Mouse (Mus musculus) heart, embryonic 12.5 days (tissue): ENCODE data around the gene Samd4b. TPM values are rescaled to one million over a fixed set of nuclear protein-coding genes. Genes with fewer than 3 reads are reported as not detected.

ENCODE experiments used
- ATAC-seq: fragments of 200-750 bp; cut with Nextera tagmentation; 2 replicates; pipeline ENCODE4 v1.8.0; 2017; ENCODE audit warnings: moderate TSS enrichment, moderate library complexity; ENCODE audit not compliant: insufficient number of reproducible peaks, low FRiP score
- H3K27ac ChIP-seq: fragments of 300-500 bp; sonication (generic); 2 replicates; pipeline ENCODE4 v1.5.1; 2016; ENCODE audit warnings: mild to moderate bottlenecking, moderate library complexity; ENCODE audit not compliant: poor library complexity, severe bottlenecking
- H3K27me3 ChIP-seq: fragments of 300-500 bp; sonication (generic); replicated peaks from 2 replicates; pipeline ENCODE4 v1.6.1; 2016; ENCODE audit warnings: mild to moderate bottlenecking, moderate library complexity
- H3K36me3 ChIP-seq: fragments of 300-500 bp; sonication (generic); 2 replicates; pipeline ENCODE4 v1.6.1; 2016; ENCODE audit warnings: mild to moderate bottlenecking, moderate library complexity
- H3K4me1 ChIP-seq: fragments of 300-500 bp; sonication (generic); replicated peaks from 2 replicates; pipeline ENCODE4 v1.6.1; 2016; ENCODE audit warnings: mild to moderate bottlenecking
- H3K4me2 ChIP-seq: fragments of 300-500 bp; sonication (generic); 2 replicates; pipeline ENCODE4 v1.6.1; 2016; ENCODE audit warnings: mild to moderate bottlenecking, moderate library complexity
- H3K4me3 ChIP-seq: fragments of 300-500 bp; sonication (generic); 2 replicates; pipeline ENCODE4 v1.5.1; 2016; ENCODE audit warnings: mild to moderate bottlenecking
- H3K9ac ChIP-seq: fragments of 300-500 bp; sonication (generic); 2 replicates; pipeline ENCODE4 v1.6.1; 2016; ENCODE audit warnings: mild to moderate bottlenecking, moderate library complexity
- H3K9me3 ChIP-seq: fragments of 300-500 bp; sonication (generic); replicated peaks from 2 replicates; pipeline ENCODE4 v1.6.1; 2016; ENCODE audit warnings: mild to moderate bottlenecking, moderate library complexity
- WGBS: fragments of 180-500 bp; shearing (Covaris S2); methylation state at CpG from one replicate; pipeline ENCODE4 v1.1.7; 2016; 5-methylcytosine and 5-hydroxymethylcytosine counted together
- polyA plus RNA-seq: library from polyadenylated mRNA; unstranded; fragments of >200 nt; fragmentation: Nextera tagmentation; extraction: Ambion mirVana; gene quantifications from 2 replicates; pipeline ENCODE4 v1.2.1, GENCODE M21; 2016

The Samd4b gene
- polyA plus RNA-seq, 1 experiment from 2014 or later: 29.5 TPM

DNA sequence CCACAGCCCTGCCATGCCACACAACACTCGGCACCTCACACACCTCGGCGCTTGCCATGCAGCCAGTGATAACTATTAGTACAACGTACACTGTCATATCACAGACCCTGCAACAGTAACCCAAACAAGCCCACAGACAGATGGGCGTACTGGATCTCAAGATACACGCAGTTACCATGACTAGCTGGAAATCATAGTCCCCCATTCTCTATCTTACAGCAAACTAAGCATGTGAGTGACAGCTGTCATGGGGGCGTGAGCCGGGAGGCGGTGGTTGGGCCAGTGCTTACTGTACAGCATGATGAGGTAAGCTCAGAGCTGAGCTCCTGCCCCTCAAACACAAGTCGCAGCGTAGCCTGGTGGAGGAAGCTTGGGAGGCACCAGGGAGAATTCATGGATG is 22.3 kb downstream of the Samd4b start:
- Histone ChIP-seq H3K27ac (no peak overlapping the region), H3K36me3 (no peaks in the 10 kb centered on the region), H3K4me2 (no peak overlapping the region), H3K27me3 (no peaks in the 10 kb centered on the region), H3K4me1 (peaks cover 97% of the 10 kb centered on the region), H3K9me3 (no peaks in the 10 kb centered on the region), H3K9ac (no peak overlapping the region), H3K4me3 (no peak overlapping the region)
- 85% methylated on average over 11 of the region's 11 CpGs for WGBS
- no peak for ATAC-seq

DNA sequence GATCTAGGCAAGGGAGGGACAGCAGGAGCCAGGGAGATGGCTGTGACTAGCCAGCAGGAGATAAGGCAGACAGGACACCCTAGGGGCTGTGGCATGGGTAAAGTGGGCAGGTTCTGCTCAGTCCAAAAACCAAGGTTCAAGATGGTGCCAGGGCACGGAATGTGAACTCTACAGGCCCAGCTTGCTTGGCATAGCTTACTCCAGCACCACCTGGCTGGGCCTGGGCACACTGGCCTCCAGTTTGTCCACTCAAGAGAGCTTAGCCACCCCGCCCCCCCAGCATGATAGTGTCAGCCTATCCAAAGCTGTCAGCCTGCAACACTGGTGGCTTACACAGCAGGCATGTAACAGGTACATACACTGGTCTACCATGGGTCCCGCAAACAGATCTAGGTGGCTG is 24.7 kb downstream of the Samd4b start:
- ATAC-seq: no peak
- peaks cover 91% of the 10 kb centered on the region for H3K4me1 ChIP-seq
- no peak overlapping the region for H3K4me2 ChIP-seq
- H3K9ac ChIP-seq: no peak overlapping the region
- no peak overlapping the region for H3K4me3 ChIP-seq
- peaks cover 6% of the 10 kb centered on the region for H3K36me3 ChIP-seq
- H3K27ac ChIP-seq: no peak overlapping the region
- no peaks in the 10 kb centered on the region for H3K27me3 ChIP-seq
- 92% methylated on average over 3 of the region's 3 CpGs for WGBS
- no peaks in the 10 kb centered on the region for H3K9me3 ChIP-seq

DNA sequence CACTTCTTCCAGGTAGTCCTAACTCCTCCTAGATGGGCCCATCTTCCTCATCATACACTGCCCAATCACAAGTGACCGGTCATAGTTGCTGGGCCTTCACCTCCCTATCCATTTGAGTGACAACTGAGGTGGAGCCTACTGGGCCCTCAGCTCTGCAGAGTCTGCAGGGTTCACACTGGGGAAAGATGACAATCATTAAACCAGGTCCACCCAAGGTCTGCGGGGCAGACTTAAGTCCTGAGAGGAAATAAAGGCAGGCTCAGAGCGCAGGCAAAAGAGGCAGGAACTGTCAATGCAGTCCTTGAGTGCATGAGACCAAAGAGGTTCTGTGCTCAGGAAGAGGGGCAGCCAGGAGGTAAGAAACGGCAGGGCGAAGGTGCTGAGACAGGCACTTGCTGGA is 25.3 kb downstream of the Samd4b start:
- no peaks in the 10 kb centered on the region for H3K9me3 ChIP-seq
- H3K4me3 ChIP-seq: no peak overlapping the region
- peaks cover 12% of the 10 kb centered on the region for H3K36me3 ChIP-seq
- peaks cover 86% of the 10 kb centered on the region for H3K4me1 ChIP-seq
- H3K27ac ChIP-seq: no peak overlapping the region
- H3K9ac ChIP-seq: no peak overlapping the region
- 83% methylated on average over 5 of the region's 5 CpGs for WGBS
- no peaks in the 10 kb centered on the region for H3K27me3 ChIP-seq
- no peak for ATAC-seq
- no peak overlapping the region for H3K4me2 ChIP-seq

DNA sequence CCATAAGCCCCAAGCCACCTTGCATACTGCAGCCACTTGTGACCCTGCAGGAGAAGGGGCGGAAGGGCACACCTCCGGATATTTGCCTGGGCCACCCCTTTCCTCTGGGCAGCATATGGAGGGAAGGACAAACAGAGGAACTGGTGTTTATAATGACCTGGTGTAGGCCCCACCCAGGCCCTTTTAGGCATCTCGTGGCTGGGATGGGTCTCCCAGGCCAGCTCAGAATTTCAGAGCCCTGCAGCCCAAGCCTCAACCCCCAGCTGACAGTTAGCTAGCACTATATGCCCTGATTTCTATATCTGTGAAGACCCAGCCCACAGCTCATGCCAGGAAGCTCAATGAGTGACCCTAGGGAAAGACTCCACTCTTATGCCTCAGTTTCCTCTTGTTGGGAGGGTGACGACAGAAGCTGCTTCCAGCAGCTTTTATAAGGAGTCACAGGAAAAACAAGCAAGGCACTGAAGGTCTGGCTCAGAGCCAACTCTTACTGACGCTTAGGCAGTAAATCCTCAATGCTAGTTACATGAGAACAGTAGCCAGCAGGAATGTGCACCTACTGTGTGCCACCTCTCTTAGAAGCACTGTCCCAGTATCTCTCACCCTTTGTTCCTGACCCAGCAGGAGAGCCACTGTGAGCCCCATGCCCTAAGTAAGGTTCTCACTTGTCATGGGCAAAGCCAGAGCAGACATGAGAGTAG is 26.8 kb downstream of the Samd4b start:
- no peak for ATAC-seq
- Histone ChIP-seq H3K9ac (no peak overlapping the region), H3K9me3 (no peaks in the 10 kb centered on the region), H3K27me3 (no peaks in the 10 kb centered on the region), H3K36me3 (peaks cover 27% of the 10 kb centered on the region), H3K27ac (peak overlapping the region; percentile 52), H3K4me1 (peaks cover 71% of the 10 kb centered on the region), H3K4me3 (no peak overlapping the region), H3K4me2 (no peak overlapping the region)
- 36% methylated on average over 5 of the region's 5 CpGs for WGBS

DNA sequence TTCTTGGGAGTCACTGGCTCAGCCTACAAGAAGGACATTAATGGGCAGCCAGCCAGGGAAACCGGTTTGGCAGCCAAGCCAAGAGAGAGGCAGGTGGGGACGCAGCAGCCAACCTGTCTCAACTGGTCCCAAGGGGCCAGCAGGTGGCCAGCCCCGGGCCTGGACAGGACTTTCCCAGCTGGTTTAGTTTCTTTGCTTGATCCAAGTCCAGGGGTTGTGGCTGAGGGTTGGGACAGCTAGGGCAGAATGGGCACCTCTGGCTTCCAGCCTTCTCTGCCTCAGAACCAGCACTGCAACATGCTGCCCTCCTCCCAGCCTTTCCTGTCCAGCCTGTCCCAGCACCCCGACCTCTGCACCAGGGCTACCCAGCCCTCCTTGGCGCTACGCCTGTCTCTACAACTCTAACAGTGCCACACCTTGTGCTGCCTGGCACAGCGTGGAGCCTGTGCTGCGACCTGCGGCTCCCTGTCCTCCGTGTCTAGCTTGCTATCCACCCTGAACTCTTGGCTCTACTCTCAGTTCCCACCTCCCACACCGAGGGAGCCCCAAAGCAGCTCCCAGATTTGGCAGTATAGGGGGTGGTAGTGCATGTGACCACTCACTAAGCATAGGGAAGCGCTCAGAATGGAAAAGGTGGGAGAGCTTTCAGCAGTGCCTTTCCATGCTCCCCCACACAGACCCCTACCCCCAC is 27.5 kb downstream of the Samd4b start:
- Histone ChIP-seq H3K9me3 (no peaks in the 10 kb centered on the region), H3K9ac (no peak overlapping the region), H3K4me1 (peaks cover 64% of the 10 kb centered on the region), H3K27ac (peak overlapping the region; percentile 52; the same call in 1 of the 2 replicates), H3K36me3 (peaks cover 34% of the 10 kb centered on the region), H3K4me3 (no peak overlapping the region), H3K4me2 (no peak overlapping the region), H3K27me3 (no peaks in the 10 kb centered on the region)
- WGBS: 73% methylated on average over 12 of the region's 12 CpGs
- no peak for ATAC-seq

DNA sequence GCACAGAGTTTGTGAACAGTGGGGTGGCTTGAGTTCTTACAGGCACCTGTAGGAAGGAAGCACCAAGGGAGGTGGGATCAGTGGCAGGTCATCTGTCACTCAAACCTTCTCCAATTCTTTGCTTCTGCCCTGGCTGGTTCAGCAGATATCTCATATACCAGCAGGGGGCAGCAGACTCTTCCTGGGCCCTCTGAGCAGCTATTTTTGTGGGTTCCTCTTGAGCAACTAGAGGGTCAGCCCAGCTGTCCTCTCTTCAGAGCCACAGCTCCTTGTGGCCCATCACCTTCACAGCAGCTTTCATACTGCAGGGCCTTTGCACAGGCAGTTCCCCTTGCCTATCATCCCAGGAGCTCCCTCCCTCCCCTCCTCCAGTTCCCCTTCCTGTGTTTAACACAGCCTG is 29.7 kb downstream of the Samd4b start:
- Histone ChIP-seq H3K9ac (peak overlapping the region; percentile 15; the same call in 1 of the 2 replicates), H3K36me3 (peaks cover 56% of the 10 kb centered on the region), H3K4me2 (no peak overlapping the region), H3K4me3 (no peak overlapping the region), H3K27ac (no peak overlapping the region), H3K9me3 (no peaks in the 10 kb centered on the region), H3K4me1 (peaks cover 45% of the 10 kb centered on the region), H3K27me3 (no peaks in the 10 kb centered on the region)
- ATAC-seq: no peak

DNA sequence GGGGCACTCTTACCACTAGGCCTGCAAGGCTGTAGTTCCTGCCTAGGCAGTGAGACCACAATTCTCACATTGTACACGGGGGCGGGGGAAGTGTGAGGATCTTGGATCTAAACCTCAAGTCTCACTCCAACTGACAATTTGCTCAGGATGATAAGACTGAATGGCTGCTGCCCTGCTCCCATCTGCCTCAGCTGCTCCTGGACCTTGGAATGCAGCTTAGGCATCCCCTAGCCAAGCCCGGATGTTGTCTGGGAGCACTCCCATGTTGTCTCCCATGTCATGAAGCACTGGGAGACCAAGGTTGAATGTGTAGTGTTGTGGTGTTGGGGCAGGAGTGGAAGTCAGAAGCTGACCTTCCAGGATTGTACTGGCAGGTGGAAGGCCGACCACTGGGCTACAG is 30.4 kb downstream of the Samd4b start:
- Histone ChIP-seq H3K4me1 (peaks cover 38% of the 10 kb centered on the region), H3K27ac (no peak overlapping the region), H3K27me3 (no peaks in the 10 kb centered on the region), H3K9ac (no peak overlapping the region), H3K9me3 (no peaks in the 10 kb centered on the region), H3K4me3 (no peak overlapping the region), H3K4me2 (no peak overlapping the region), H3K36me3 (peaks cover 62% of the 10 kb centered on the region)
- no peak for ATAC-seq
- WGBS: 81% methylated on average over 4 of the region's 4 CpGs

DNA sequence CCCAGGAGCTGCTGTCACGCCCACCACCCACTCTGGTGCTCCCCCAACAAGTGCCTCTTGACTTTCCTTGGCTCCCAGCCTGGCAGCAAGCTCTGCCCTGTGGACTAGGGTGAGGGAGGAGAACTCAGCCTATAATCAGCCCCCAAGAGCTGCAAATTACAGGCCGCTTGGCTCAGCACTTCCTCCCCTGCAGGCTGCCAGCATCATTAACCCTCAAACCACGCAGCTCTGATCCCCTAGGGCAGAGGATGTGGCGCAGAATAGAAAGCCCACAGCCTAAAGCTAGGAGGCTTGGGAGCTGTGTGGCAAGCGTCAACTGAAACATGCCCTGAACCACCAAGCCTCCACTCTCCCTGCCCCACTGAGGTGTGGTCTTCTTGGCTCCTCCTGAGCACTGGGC is 32.5 kb downstream of the Samd4b start:
- Histone ChIP-seq H3K9me3 (no peaks in the 10 kb centered on the region), H3K4me3 (no peak overlapping the region), H3K27ac (no peak overlapping the region), H3K9ac (0 out of 2 replicates have a peak overlapping the region, but pooled peaks have one; percentile 22), H3K27me3 (no peaks in the 10 kb centered on the region), H3K4me2 (no peak overlapping the region), H3K4me1 (peaks cover 17% of the 10 kb centered on the region), H3K36me3 (peaks cover 80% of the 10 kb centered on the region)
- ATAC-seq: no peak
- WGBS: 83% methylated on average over 5 of the region's 5 CpGs

DNA sequence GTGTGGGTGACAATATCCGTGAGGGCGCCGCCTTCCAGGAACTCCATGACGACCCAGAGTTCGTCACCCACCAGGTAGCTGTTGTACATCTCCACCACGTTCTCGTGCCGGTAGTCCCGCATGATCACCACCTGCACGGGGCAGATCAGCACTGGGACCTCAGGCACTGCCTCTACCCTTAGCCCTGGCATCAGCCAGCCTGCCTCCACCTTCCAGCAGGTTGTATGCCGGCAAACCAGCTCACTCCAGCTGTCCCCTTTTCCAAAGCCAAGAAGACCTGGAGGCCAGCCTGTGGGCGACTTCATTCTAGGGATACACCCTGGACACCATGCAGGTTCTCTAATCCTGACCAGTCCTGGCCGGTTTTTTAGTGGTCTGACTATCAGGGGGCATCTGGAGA is 35.0 kb downstream of the Samd4b start:
- Histone ChIP-seq H3K4me2 (no peak overlapping the region), H3K27me3 (no peaks in the 10 kb centered on the region), H3K27ac (no peak overlapping the region), H3K9ac (no peak overlapping the region), H3K4me3 (no peak overlapping the region), H3K4me1 (peaks cover 14% of the 10 kb centered on the region), H3K36me3 (peaks cover 92% of the 10 kb centered on the region), H3K9me3 (no peaks in the 10 kb centered on the region)
- 90% methylated on average over 13 of the region's 13 CpGs for WGBS
- ATAC-seq: no peak

DNA sequence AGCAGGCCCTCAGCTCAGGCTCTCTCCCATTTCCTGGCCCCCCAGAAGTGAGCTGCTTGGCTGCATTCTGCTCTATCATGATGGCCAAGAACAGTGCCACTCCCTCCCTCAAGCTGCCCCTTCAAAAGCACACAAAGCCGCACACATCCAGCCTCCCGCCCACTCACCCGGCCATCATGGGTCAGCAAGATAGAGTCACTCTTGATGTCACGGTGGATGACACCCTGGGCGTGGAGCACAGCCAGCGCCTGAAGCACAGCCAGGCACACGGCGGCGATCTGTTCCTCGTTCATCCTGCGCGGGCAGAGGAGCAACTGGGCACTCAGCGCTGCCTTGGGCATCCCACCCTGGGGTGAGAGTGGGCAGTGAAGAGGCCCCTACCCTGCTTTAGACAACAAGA is 35.6 kb downstream of the Samd4b start:
- H3K27me3 ChIP-seq: no peaks in the 10 kb centered on the region
- ATAC-seq: no peak
- 90% methylated on average over 13 of the region's 13 CpGs for WGBS
- H3K9ac ChIP-seq: no peak overlapping the region
- H3K4me2 ChIP-seq: no peak overlapping the region
- H3K4me1 ChIP-seq: peaks cover 19% of the 10 kb centered on the region
- no peak overlapping the region for H3K27ac ChIP-seq
- peaks cover 90% of the 10 kb centered on the region for H3K36me3 ChIP-seq
- no peaks in the 10 kb centered on the region for H3K9me3 ChIP-seq
- H3K4me3 ChIP-seq: no peak overlapping the region

DNA sequence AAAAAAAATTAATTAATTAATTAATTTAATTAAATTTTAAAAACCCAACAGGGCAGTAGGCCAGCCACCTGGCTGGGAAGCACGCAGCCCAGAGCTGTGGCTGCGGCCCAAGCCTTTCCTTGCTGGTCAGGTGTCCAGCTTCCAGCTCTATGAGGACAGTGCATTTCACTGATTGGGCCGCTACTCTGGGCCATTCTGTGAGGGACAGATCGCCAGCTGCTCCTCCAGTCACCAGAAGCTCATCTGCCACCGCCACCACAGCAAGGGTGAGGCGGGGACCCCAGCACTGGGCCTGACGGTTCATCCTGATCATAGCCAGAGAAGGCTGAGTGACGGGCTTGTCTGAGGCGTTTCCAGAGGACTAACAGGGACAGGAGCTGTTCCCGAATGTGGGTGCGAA is 36.0 kb downstream of the Samd4b start:
- H3K27ac ChIP-seq: no peak overlapping the region
- 90% methylated on average over 11 of the region's 11 CpGs for WGBS
- no peaks in the 10 kb centered on the region for H3K9me3 ChIP-seq
- H3K4me1 ChIP-seq: peaks cover 23% of the 10 kb centered on the region
- no peak for ATAC-seq
- no peak overlapping the region for H3K4me2 ChIP-seq
- no peak overlapping the region for H3K4me3 ChIP-seq
- no peaks in the 10 kb centered on the region for H3K27me3 ChIP-seq
- H3K9ac ChIP-seq: no peak overlapping the region
- peaks cover 86% of the 10 kb centered on the region for H3K36me3 ChIP-seq
